Mouse (Mus musculus): ENCODE data around the gene Dennd4b. TPM values are rescaled to one million over a fixed set of nuclear protein-coding genes. Genes with fewer than 3 reads are reported as not detected.

Gene Dennd4b
- polyA plus RNA-seq, 1 experiment, result 163 TPM

DNA sequence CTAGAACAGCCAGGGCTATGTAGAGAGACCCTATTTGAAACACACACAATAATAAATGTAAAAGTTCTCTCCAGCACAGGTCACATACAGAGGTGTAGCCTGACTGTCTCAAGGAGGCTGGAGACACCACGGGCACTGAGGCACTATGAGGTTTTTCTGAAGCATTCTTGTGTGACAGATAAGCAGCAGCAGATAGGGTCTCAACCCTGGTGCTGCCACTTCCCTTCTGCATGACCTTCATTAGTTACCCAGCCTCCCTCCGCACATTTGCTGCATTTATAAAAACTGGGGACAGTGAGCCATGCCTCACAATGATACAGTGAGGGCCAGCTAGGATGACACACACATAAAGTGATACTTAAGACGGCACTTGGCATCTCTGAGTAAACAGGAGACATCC lies 42.0 kb upstream of the Dennd4b start:
- DNase-seq, result no peak
- no peaks in the 10 kb centered on the region for H3K27me3 ChIP-seq (ENCODE audit: control insufficient read depth, insufficient read depth, low read length)
- H3K4me3 ChIP-seq (ENCODE audit: control insufficient read depth, insufficient read depth, low read length), result no peak overlapping the region
- H3K27ac ChIP-seq (ENCODE audit: control insufficient read depth, insufficient read depth, low read length), result no peak overlapping the region
- peaks cover 4% of the 10 kb centered on the region for H3K4me1 ChIP-seq (replicated peaks; ENCODE audit: control insufficient read depth, insufficient read depth, low read length)
- WGBS, result 72% methylated on average over 3 of the region's 3 CpGs
- no peak for TF ChIP-seq POLR2A (IDR thresholded peaks at IDR 0.05; ENCODE audit: control insufficient read depth, extremely low read depth, insufficient read depth, low read length, poor library complexity)
- TF ChIP-seq CTCF (IDR thresholded peaks at IDR 0.05; ENCODE audit: borderline replicate concordance, control insufficient read depth, extremely low read depth, insufficient read depth, low read length, poor library complexity), result no peak
- no peaks in the 10 kb centered on the region for H3K36me3 ChIP-seq (ENCODE audit: control insufficient read depth, insufficient read depth, low read length)

DNA sequence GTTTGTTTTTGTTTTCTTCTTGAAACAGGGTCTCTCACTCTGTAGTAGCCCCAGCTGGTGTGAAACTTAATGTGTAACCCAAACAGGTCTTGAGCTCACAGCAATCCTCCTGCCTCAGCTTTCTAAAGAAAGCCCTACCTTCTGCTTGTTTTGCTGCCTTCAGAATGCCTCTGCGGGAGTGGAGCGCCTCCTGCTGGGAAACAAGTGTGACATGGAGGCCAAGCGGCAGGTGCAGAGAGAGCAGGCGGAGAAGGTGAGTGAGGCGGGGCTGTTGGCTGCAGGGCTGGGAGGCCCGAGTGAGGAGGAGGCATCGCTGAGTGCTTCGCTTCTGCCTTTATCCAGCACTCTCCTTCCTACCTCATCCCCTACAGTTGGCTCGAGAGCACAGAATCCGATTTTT lies 40.7 kb upstream of the Dennd4b start:
- H3K27me3 ChIP-seq (ENCODE audit: control insufficient read depth, insufficient read depth, low read length), result no peaks in the 10 kb centered on the region
- no peak overlapping the region for H3K4me3 ChIP-seq (ENCODE audit: control insufficient read depth, insufficient read depth, low read length)
- no peak for DNase-seq
- no peak overlapping the region for H3K27ac ChIP-seq (ENCODE audit: control insufficient read depth, insufficient read depth, low read length)
- peaks cover 4% of the 10 kb centered on the region for H3K4me1 ChIP-seq (replicated peaks; ENCODE audit: control insufficient read depth, insufficient read depth, low read length)
- no peaks in the 10 kb centered on the region for H3K36me3 ChIP-seq (ENCODE audit: control insufficient read depth, insufficient read depth, low read length)
- TF ChIP-seq CTCF (IDR thresholded peaks at IDR 0.05; ENCODE audit: borderline replicate concordance, control insufficient read depth, extremely low read depth, insufficient read depth, low read length, poor library complexity), result no peak
- TF ChIP-seq POLR2A (IDR thresholded peaks at IDR 0.05; ENCODE audit: control insufficient read depth, extremely low read depth, insufficient read depth, low read length, poor library complexity), result no peak
- 92% methylated on average over 10 of the region's 10 CpGs for WGBS

- peaks cover 13% of the 10 kb centered on the region for H3K36me3 ChIP-seq (ENCODE audit: control insufficient read depth, insufficient read depth, low read length)
- peak overlapping the region; percentile 35 for H3K4me3 ChIP-seq (ENCODE audit: control insufficient read depth, insufficient read depth, low read length)
- 15% methylated on average over 8 of the region's 8 CpGs for WGBS
- H3K27me3 ChIP-seq (ENCODE audit: control insufficient read depth, insufficient read depth, low read length), result no peaks in the 10 kb centered on the region
- peaks cover 8% of the 10 kb centered on the region; the same call in 1 of the 2 replicates for H3K4me1 ChIP-seq (replicated peaks; ENCODE audit: control insufficient read depth, insufficient read depth, low read length)
- TF ChIP-seq CTCF (IDR thresholded peaks at IDR 0.05; ENCODE audit: borderline replicate concordance, control insufficient read depth, extremely low read depth, insufficient read depth, low read length, poor library complexity) (no peak), POLR2A (IDR thresholded peaks at IDR 0.05; ENCODE audit: control insufficient read depth, extremely low read depth, insufficient read depth, low read length, poor library complexity) (no peak)
- H3K27ac ChIP-seq (ENCODE audit: control insufficient read depth, insufficient read depth, low read length), result no peak overlapping the region
- DNase-seq, result peak; percentile 19
Observed at GRCm38 (mm10) chr3:90231075-90231474, 33.9 kb upstream of the Dennd4b start.

- under 1% methylated on average over 61 of the region's 61 CpGs for WGBS
Observed at GRCm38 (mm10) chr3:90231507-90232333, 33.3 kb upstream of the Dennd4b start, which contains the start of gene Jtb. Jtb (plus strand) TSS chr3:90231597.

GRCm38 (mm10) chr3:90241251-90241650 lies 23.7 kb upstream of the Dennd4b start:
- no peak overlapping the region for H3K4me3 ChIP-seq (ENCODE audit: control insufficient read depth, insufficient read depth, low read length)
- WGBS, result 97% methylated on average over 2 of the region's 2 CpGs
- H3K4me1 ChIP-seq (replicated peaks; ENCODE audit: control insufficient read depth, insufficient read depth, low read length), result no peaks in the 10 kb centered on the region
- no peak for DNase-seq
- H3K27me3 ChIP-seq (ENCODE audit: control insufficient read depth, insufficient read depth, low read length), result no peaks in the 10 kb centered on the region
- no peak overlapping the region for H3K27ac ChIP-seq (ENCODE audit: control insufficient read depth, insufficient read depth, low read length)
- H3K36me3 ChIP-seq (ENCODE audit: control insufficient read depth, insufficient read depth, low read length), result no peaks in the 10 kb centered on the region
- TF ChIP-seq POLR2A (IDR thresholded peaks at IDR 0.05; ENCODE audit: control insufficient read depth, extremely low read depth, insufficient read depth, low read length, poor library complexity) (no peak), CTCF (IDR thresholded peaks at IDR 0.05; ENCODE audit: borderline replicate concordance, control insufficient read depth, extremely low read depth, insufficient read depth, low read length, poor library complexity) (no peak)

More at GRCm38 (mm10) chr3:90231507-90232333, 33.3 kb upstream of the Dennd4b start, which contains the start of gene Jtb:
- Histone ChIP-seq H3K27me3 (ENCODE audit: control insufficient read depth, insufficient read depth, low read length) (no peaks in the 10 kb centered on the region), H3K36me3 (ENCODE audit: control insufficient read depth, insufficient read depth, low read length) (peaks cover 13% of the 10 kb centered on the region), H3K27ac (ENCODE audit: control insufficient read depth, insufficient read depth, low read length) (peak within 1 kb of the TSS; percentile 82), H3K4me3 (ENCODE audit: control insufficient read depth, insufficient read depth, low read length) (peak within 1 kb of the TSS; percentile 79), H3K4me1 (replicated peaks; ENCODE audit: control insufficient read depth, insufficient read depth, low read length) (peaks cover 8% of the 10 kb centered on the region; the same call in 1 of the 2 replicates)
- TF ChIP-seq CTCF (IDR thresholded peaks at IDR 0.05; ENCODE audit: borderline replicate concordance, control insufficient read depth, extremely low read depth, insufficient read depth, low read length, poor library complexity) (0 out of 2 replicates have a peak, but pooled peaks have one; percentile 54), POLR2A (IDR thresholded peaks at IDR 0.05; ENCODE audit: control insufficient read depth, extremely low read depth, insufficient read depth, low read length, poor library complexity) (peak; percentile 88)
- DNase-seq, result peak; percentile 90

DNA sequence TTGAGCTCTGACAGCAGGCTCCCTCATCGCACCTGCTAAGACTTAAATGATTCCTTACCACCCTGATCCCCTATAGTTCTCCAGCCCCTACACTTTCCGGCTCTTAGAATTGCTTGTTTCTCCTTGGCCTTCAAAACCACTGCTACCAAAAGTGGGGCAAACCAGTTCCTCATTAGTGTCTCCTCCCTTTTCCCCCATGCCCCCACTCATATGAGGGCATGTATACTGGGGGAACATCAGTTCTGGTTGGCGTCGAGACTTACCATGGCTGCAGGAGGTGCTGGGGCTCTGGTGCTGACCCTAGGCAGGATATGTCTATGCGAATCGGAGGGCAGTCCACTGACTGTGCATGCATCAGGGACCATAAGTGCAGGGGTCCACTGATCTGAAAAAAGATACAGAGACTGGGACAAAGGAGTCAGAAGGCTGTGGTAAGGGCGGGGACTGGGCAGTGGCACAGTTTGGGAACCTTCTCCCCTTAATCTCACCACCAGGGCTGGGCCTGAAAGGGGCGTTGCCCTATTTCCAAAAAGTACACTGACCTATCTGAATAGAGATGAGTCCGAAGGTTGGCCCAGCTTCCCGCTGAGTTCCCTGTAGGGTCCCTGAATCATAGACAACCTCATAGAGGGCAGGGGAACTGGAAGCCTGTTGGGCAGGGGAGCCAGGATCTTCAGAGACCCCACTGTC lies 23.2 kb upstream of the Dennd4b start:
- 78% methylated on average over 10 of the region's 10 CpGs for WGBS
- Histone ChIP-seq H3K4me3 (ENCODE audit: control insufficient read depth, insufficient read depth, low read length) (no peak overlapping the region), H3K27me3 (ENCODE audit: control insufficient read depth, insufficient read depth, low read length) (no peaks in the 10 kb centered on the region), H3K4me1 (replicated peaks; ENCODE audit: control insufficient read depth, insufficient read depth, low read length) (peaks cover 3% of the 10 kb centered on the region), H3K36me3 (ENCODE audit: control insufficient read depth, insufficient read depth, low read length) (no peaks in the 10 kb centered on the region), H3K27ac (ENCODE audit: control insufficient read depth, insufficient read depth, low read length) (no peak overlapping the region)
- TF ChIP-seq POLR2A (IDR thresholded peaks at IDR 0.05; ENCODE audit: control insufficient read depth, extremely low read depth, insufficient read depth, low read length, poor library complexity) (no peak), CTCF (IDR thresholded peaks at IDR 0.05; ENCODE audit: borderline replicate concordance, control insufficient read depth, extremely low read depth, insufficient read depth, low read length, poor library complexity) (no peak)
- DNase-seq, result no peak
